22 mouse cellular contexts compared by ENCODE assay signal in genomic region chr9:109930063-109930462, GRCm38 (mm10).
"Had no signal": no experiment of that assay in that cellular context is flagged by ENCODE, and none has a peak within 500 bp of the region (broad histone marks: within the 10 kb centered on the region; RNA-seq: fewer than 3 reads in every experiment).

No protein-coding gene starts in this region.

- ATAC-seq: intestine, embryonic 16.5 days; midbrain, embryonic 13.5 days; midbrain, embryonic 16.5 days had no signal

- DNase-seq: kidney, adult 18-20 months; kidney, adult 9 months; kidney, postnatal 14 days; kidney, postnatal 4 days; lung, postnatal 10 days; lung, postnatal 36 days; right cerebral cortex, adult 18-20 months; right cerebral cortex, postnatal 25 days; spleen, adult 18-20 months; thymus, adult 2 months; thymus, postnatal 4 days had no signal

- H3K36me3 ChIP-seq: limb, embryonic 10.5 days; limb, embryonic 13.5 days; lung, embryonic 15.5 days; midbrain, embryonic 10.5 days; midbrain, embryonic 13.5 days; neural tube, embryonic 12.5 days; neural tube, embryonic 15.5 days; stomach, embryonic 15.5 days had no signal

- H3K27me3 ChIP-seq: limb, embryonic 13.5 days; lung, embryonic 15.5 days; midbrain, embryonic 13.5 days; neural tube, embryonic 12.5 days; neural tube, embryonic 15.5 days; stomach, embryonic 15.5 days had no signal

- H3K9me3 ChIP-seq: limb, embryonic 10.5 days; limb, embryonic 13.5 days; lung, embryonic 15.5 days; megakaryocyte, embryonic 14.5 days; midbrain, embryonic 10.5 days; midbrain, embryonic 13.5 days; neural tube, embryonic 12.5 days; neural tube, embryonic 15.5 days; stomach, embryonic 15.5 days had no signal

- H3K4me3 ChIP-seq: neural tube, embryonic 12.5 days; stomach, embryonic 15.5 days had no signal

- H3K9ac ChIP-seq: limb, embryonic 13.5 days; lung, embryonic 15.5 days; midbrain, embryonic 13.5 days; neural tube, embryonic 12.5 days; neural tube, embryonic 15.5 days; stomach, embryonic 15.5 days had no signal

- H3K27ac ChIP-seq: neural tube, embryonic 12.5 days; stomach, embryonic 15.5 days had no signal
